Mouse (Mus musculus) mouse trophoblast stem cell (cell line): ENCODE measurements around the gene Lmf1.

ENCODE experiments used
- in situ Hi-C, 2 experiments: fragments of 300-500 bp; cut with MseI, MboI; formaldehyde crosslinking; loops; 2 replicates in 1 of 2; 3 replicates in 1 of 2; pipeline ENCODE4 v1.15.1; 2025

Lmf1 gene

GRCm38 (mm10) chr17:25578920-25579319 lies at the start of gene Lmf1:
Gene Lmf1 (plus strand): TSS chr17:25579085.
- in situ Hi-C loops: no loop called here

DNA sequence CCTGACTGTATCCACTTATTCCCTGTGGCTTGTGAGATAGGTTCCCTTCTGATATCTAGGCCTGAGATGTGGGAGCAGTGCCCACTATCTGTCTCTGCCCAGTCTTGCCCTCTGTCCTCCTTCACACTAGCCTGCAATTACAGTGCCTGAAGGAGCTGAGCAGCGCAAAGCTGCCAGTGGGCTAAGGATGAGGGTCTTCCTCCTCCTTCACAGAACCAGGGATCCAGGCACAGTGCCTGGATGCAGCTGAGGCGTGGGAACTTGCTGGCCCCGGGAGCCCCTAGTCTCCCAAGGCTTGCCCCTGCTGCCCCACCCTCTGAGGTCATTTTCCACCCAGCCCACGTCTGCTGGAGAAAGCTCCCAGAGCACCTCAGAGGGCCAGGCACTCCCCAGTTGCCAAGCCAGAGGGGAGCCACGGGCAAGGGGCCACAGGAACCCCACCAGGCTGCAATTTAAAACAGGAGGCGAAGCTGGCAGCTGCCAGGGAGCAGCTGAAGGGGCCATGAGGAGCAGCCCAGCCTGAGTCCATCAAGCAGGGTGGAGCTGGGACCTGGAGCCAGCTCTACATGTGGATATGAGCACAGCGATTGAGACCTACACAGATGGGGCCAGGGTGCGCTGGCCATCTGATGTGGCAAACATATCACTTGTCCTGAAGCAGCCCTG lies 48.4 kb upstream of the Lmf1 start:
- in situ Hi-C loops: no loop called here

DNA sequence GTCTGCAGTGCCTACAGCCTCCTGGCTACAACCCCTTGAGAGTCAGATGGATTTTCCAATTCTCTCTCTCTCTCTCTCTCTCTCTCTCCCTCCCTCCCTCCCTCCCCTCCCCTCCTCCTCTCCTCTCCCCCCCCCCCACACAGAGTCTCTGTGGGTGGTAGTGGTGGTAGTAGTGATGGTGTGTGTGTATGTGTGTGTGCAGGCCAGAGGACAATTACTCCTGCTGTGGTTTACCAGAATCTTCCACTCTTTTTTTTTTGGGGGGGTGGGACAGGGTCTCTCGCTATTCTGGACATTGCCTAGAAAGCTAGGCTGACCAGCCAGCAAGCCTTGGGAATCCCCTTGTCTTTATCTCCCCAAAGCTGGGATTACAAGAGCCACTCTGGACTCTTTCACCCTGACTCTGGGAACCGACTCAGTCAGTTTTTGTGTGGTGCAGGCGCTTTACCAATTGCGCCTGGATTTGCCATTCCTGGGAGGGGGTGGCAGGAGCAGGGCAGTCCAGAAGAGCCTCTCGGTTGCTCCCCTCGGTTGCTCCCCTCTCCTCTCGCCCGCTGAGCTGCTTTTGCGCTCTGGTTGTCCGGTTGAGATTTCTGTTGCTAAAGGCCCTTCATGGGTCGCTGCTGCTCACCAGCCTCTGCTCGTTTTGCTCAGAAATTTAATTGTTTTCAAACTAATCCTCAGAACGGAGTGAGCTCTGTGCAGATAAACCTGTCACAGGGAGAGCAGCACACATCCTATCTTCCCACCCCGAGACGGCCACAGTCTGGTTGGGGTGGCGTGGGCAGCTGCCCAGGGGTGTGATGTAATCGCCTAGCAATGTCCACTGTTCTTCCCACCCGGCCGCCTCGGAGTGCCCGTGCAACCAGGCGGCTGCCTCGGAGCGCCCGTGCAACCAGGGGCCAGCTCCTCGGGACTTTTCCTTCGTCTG lies 39.7 kb upstream of the Lmf1 start:
- in situ Hi-C loops: no loop called here

DNA sequence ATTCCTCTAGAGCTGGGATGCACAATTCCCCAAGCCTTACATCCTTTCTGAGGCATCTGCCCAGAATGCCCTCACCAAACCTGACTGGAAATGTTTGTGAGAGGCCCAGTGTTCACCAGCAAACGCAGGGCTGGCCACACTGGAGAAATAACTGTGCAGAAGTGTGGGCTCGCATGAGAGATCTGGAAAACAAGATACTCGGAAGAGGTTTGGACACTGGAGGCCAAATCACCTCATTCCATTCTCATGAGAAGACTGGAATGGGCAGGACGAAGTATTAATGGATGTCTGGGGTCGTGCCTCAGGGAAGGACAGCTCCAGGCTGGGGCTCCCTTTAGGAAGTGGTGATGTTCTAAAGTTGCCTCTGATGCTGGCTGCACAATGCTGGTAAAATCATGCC lies 38.2 kb upstream of the Lmf1 start:
- in situ Hi-C loops: no loop called here

- in situ Hi-C loops: no loop called here
These were observed 37.1 kb upstream of the Lmf1 start for GRCm38 (mm10) chr17:25541768-25542167.

- in situ Hi-C loops: no loop called here
These were observed 31.9 kb upstream of the Lmf1 start for GRCm38 (mm10) chr17:25547026-25547425.

DNA sequence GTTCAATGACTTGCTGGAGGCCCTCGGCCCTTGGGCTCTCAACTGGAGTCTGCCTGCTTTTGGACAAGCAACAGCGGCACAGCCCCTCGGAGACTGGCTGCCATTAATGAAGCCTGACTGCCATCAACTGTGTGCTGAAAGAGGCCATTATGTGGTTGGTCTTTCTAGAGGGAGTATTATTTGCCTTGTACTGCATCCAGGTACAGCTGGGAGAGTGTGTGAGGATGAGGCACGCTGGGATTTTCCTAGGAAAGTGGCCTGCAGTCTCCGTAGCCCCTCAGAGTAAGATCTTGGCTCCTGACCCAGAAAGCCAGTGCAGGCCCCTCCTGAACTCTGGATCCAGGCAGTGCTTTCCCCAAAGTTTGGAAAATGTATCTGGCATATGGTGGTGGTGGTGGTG lies 28.9 kb upstream of the Lmf1 start:
- in situ Hi-C loops: no loop called here

- in situ Hi-C loops: no loop called here
These were observed 27.6 kb upstream of the Lmf1 start for GRCm38 (mm10) chr17:25551313-25551712.

DNA sequence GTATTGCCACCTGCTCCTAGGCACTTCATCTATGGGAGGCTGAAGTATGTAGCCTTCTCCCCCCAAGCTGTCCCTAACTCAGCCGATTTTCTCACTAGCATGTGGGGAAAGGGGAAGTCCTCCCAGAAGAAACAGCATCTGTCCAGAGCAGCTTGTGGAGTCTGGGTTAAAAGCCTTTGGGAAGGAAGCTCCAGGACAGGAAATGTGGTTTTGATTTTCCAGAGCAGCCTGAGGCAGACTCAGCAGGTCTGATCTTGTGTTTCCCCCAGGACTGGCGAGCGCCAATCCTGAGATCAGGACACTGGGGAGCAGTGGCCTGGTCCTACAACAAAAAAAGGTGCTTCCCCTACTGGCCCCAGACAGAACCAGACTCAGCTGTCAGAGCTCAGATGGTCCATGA lies 23.7 kb upstream of the Lmf1 start:
- in situ Hi-C loops: no loop called here

GRCm38 (mm10) chr17:25555666-25556629 lies 22.9 kb upstream of the Lmf1 start:
- in situ Hi-C loops: no loop called here

- in situ Hi-C loops: no loop called here
These were observed 22.1 kb upstream of the Lmf1 start for GRCm38 (mm10) chr17:25556630-25557354.

DNA sequence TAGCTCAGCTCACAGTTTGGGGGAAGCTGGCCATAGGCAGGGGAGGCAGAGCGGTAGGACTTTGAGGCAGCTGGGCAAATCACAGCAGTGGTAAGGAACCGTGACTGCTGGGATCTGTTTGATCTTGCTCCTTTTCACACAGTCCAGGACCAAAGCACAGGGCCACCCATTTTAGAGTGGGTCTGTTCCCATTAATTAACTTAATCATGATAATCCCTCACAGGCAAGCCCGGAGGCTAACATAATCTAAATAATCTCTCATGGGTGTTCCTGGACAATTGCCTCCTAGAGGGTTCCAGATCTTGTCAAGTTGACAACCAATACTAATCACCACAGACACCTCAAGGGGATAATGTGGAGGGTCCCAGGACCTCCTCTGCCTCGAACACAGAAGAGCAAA lies 19.3 kb upstream of the Lmf1 start:
- in situ Hi-C loops: no loop called here

DNA sequence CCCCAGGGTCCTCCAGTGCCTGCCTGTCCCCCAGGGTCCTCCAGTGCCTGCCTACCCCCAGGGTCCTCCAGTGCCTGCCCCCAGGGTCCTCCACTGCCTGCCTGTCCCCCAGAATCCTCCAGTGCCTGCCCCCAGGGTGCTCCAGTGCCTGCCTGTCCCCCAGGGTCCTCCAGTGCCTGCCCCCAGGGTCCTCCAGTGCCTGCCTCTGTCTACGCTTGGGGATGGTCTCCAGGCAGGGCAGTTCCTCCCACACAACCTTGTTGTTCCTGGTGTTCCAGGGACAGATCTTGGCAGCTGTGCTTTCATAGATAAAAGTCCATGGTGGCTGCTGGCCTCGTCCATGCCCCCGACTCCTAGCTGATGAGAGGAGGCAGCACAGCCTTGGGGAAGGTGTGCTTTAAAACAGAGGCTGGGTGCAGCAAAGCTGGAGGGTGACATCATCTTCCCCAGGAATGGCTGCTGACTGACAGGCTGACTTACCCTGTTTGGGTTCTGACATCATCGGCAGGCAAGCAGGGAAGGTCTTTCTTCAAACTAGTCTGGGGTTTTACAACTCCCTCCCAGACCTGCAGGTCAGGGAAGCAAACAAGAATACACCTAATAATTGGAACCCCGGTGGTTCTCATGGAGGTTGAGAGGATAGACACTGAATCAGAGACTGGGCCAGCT lies 18.2 kb upstream of the Lmf1 start:
- in situ Hi-C loops: no loop called here

DNA sequence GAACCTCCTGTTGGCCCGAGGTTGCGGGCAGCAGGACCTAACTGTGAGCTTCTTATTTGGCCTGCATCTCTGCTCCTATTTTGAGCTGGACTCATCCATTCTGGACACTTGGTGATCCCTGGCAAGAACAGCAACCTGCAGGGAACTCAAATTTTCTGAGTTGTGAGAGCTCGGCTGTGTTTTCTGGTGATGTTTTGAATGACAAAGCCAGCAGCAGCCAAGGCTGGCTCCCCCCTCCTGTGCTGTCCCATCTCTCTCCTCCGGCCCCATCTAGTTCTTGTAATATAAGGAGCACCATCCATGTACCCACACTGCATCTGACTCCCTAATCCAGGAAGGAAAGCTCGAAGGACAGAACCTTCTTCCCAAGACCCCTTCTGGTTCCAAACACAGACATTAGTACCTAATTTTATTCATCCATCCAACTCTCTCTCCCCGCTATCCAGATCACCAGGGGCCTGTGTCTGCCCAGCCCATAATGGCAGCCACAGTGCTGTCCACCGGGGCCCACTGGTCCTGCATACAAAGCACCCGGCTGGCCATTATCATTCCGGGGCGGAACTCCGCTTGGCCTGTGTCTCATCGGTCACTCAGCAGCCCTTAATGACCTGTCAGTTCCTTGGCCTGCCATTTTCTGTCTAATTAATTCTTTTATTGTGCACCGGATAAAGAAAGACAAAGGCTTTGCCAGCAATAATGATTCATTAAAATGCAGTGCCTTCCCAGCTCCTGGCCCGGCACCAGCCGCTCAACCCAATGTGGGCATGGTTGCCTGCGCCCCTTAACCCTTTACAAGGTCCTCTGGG lies 17.5 kb upstream of the Lmf1 start:
- in situ Hi-C loops: no loop called here

DNA sequence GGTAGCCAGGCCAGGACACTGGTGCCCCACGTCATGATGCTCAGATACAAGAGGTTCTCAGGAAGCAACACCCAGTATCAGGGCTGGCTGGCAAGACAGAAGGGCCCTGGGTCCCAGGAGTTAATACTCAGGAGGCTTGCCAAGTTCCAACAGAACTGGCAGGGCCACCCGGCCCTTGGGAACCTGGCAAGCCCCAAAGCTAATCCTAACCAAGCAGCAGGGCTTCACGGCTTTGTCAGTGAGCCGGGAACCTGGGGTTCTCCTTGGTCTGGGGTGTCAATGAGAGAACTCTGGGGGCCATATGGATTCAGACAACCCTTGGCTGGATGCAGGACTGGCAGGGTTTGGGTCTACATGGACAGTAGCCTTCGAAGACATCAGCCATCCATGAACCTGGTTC lies 14.4 kb upstream of the Lmf1 start:
- in situ Hi-C loops: no loop called here

- in situ Hi-C loops: no loop called here
These were observed 13.6 kb upstream of the Lmf1 start for GRCm38 (mm10) chr17:25565244-25565643.

GRCm38 (mm10) chr17:25565860-25566600 lies 12.9 kb upstream of the Lmf1 start:
- in situ Hi-C loops: no loop called here

DNA sequence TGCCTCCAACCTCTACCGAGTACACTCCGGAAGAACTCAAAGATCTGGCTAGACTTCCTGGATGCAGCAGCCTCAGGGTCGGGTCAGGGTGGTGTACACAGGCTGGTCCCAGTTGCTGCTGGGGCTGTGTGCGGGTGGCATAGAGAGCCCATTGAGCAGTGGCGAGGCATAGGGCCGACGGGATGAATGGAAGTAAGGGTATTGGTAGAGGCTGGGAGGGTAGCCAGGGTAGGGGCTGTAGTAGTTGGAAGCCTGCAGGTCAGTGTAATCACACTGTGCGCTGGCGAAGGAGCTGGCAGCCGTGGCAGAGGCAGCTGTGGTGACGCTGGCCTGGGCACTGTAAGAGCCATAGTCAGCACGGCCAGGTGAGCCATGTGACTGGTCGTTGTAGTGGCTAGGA lies 11.6 kb upstream of the Lmf1 start:
- in situ Hi-C loops: no loop called here

DNA sequence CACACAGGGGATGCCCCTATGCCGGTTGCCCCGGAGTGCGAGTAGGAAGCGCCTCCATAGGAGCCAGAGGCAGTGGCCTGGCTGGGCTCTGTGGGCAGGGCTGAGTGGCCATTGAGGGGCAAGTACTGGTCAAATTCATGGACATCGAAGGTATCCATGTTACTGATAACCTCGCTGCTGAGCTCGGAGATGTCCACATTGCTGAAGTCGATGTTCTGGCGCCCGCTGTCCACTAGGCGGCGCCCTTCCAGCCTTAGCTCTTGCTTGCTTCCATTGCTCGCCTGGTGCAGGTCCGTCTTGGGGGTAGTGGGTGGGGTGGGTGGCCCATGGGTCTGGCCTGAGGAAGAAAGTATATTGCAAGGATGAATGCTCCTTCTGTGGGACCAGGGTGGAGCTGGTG lies 11.1 kb upstream of the Lmf1 start:
- in situ Hi-C loops: no loop called here
